Mouse (Mus musculus) c-Kit-positive CD71-positive TER-119-negative erythroid progenitor cells, embryonic 14.5 days (primary cell): Measurements from ENCODE around the gene 4930558K02Rik.

Source experiments
- DNase-seq: peaks from one replicate; pipeline ENCODE4 v3.0.0-alpha.2; 2013; ENCODE audit warnings: low read depth

The 4930558K02Rik gene

DNA sequence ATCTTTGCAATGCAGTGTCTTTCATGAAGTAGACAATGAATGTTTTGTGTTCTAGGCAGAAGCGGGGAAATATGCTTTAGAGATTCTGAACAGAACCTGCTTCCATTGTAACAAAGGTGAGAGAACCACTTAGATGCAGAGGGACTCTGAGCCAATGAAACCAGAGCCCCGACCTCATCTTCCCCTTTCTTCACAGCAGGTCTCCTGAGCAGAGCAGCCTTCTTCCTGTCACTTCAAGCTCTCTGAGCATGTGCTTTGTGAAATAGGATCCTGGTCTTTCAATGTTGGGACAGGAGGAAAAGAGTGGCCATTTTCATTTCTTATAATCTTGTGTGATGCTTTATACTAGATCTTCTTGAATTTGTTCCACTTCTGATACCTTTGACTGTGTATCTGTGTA, 79.3 kb downstream of the 4930558K02Rik start:
- no peak for DNase-seq

DNA sequence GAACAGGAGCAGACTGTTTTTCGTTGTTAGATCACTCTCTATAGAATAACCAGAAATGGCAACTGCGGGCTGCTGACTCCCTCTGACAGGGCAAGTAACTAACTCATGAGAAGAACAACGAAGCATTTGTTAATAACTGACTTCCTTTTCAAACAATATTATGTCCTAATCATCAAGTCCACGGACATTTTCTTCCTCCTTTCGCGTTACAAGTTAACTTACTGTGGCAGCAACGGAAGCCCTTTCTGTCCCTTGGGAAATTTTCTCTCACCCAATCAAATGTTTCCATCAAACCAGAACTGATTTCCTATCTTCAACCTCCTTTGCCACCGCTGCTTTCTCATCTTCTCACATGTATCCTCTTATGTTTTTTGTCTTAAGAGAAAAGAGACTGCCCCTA, 82.2 kb downstream of the 4930558K02Rik start:
- DNase-seq = no peak

GRCm38 (mm10) chr1:161896130-161896529, 83.3 kb downstream of the 4930558K02Rik start:
- DNase-seq = no peak

- no peak for DNase-seq
Measured at GRCm38 (mm10) chr1:161895014-161895413, 84.4 kb downstream of the 4930558K02Rik start.

DNA sequence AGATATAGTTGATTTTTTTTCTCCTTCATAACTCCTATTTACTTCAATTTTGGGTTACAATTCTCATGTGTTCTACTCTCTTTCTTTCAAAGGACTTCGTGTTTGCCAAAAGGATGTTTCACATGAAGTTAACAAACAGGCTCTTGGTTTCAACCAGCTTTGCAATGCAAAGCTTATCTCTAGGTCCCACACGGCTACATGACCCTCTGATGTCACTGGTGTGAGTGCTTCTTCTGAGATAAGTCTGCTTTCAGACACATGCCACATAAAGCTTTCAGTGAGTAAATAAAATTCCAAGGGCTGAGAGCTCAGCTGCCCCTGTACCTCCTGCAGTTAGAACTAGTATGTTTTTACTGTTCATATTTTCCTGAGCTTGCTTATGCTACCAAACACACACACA, 84.9 kb downstream of the 4930558K02Rik start:
- peak; percentile 86 for DNase-seq

GRCm38 (mm10) chr1:161894126-161894525, 85.3 kb downstream of the 4930558K02Rik start:
- no peak for DNase-seq
